Mouse (Mus musculus): ENCODE results near the gene Cacna1s.

DNA sequence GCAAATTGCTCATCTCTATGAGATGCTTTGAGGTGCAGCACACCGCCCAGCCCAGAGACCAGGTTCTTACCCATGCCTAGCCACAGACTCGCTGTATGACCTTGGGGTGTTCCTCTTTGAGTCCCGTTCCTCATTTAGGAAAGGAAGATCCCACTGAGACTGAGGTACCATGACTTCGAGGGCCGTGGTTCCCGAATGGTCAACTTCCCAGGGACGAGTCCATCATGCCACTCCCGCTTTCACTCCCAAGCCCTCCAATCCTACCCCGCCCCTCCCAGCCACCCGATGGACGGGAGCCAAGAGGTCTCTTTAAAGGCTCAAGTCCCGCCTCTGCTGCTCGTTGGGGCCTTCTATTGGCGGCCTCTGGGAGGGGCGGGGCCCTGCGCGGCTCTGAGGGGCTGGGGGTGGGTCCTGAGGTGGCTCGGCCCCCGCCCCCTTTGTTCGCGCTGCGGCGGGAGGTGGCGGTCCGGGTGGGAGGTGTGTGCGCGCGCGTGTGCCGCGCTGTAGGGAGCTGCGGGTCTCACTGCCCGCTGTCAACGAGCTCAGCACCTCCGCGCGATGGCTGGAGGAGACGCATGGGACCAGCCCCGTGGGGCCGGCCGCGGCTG lies 78.5 kb downstream of the Cacna1s start, which contains the start of gene Kif21b:
- TF ChIP-seq CTCF (IDR thresholded peaks at IDR 0.05; ENCODE audit: borderline replicate concordance, extremely low read depth, insufficient read depth, insufficient read length): no peak
- TF ChIP-seq POLR2A (IDR thresholded peaks at IDR 0.05; ENCODE audit: borderline replicate concordance, extremely low read depth, insufficient read depth, insufficient read length, poor library complexity, severe bottlenecking): peak; percentile 90

Data from brain, embryonic 14.5 days (tissue).